Mouse (Mus musculus) E14TG2a.4 (cell line): ENCODE results near the gene Cnp.

ENCODE experiments used
- CTCF ChIP-seq: conservative IDR thresholded peaks from 2 replicates; pipeline ENCODE4 v1.5.1; 2014; ENCODE audit warnings: low read length
- NANOG ChIP-seq: IDR thresholded peaks from 2 replicates; pipeline ENCODE4 v1.6.1; 2014; ENCODE audit warnings: borderline replicate concordance, low read length, mixed read lengths
- POU5F1 ChIP-seq: IDR thresholded peaks from 2 replicates; pipeline ENCODE4 v1.6.1; 2014; ENCODE audit warnings: low read length, borderline replicate concordance

DNA sequence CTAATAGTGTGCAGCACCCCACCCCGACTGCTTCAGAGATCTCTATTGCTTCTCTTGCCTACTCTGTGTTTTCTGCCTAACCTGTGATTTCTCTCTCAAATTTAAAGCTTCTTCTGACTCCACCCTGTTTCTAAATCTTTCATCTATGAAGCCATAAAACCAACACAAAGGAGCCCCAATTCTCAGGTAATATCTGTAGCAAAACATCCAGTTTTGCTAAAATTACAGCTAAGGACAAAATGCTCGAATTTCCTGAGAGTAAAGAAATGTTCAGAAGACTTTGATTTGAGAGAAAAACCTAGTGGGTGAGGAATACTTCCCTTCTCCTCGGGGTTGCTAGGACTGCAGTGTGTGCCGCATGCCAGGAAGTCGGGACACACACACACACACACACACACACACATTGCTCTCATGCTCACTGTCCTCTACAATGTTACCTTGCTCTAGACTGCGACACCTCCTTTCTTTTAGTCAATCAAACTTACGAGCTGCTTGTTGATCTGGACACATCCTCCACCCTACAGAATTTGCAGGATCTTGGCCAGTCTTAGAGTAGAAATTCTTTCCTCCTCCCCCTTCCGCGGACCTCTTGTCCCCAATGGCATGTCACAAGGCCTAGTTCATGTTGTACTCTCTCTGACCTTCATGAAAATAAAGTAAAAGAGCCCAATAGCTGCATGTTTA is 35.4 kb downstream of the Cnp start:
- TF ChIP-seq CTCF: no peak
- no peak for TF ChIP-seq POU5F1
- TF ChIP-seq NANOG: no peak
